Mouse (Mus musculus) hindbrain, embryonic 15.5 days (tissue): ENCODE data around the gene Tspoap1. TPM values are rescaled to one million over a fixed set of nuclear protein-coding genes. Genes with fewer than 3 reads are reported as not detected.

Source experiments
- ATAC-seq: fragments of 200-750 bp; cut with Nextera tagmentation; 2 replicates; pipeline ENCODE4 v1.8.0; 2017; ENCODE audit warnings: low read depth, moderate number of reproducible peaks, moderate TSS enrichment; ENCODE audit not compliant: low FRiP score
- H3K27ac ChIP-seq: fragments of 300-500 bp; sonication (generic); replicated peaks from 2 replicates; pipeline ENCODE4 v1.5.1; 2015; ENCODE audit warnings: mild to moderate bottlenecking, inconsistent platforms
- H3K27me3 ChIP-seq: fragments of 300-500 bp; sonication (generic); 2 replicates; pipeline ENCODE4 v1.6.1; 2015; ENCODE audit warnings: control low read depth, inconsistent platforms
- H3K36me3 ChIP-seq: fragments of 300-500 bp; sonication (generic); 2 replicates; pipeline ENCODE4 v1.6.1; 2015; ENCODE audit warnings: control low read depth, inconsistent platforms
- H3K4me1 ChIP-seq: fragments of 300-500 bp; sonication (generic); replicated peaks from 2 replicates; pipeline ENCODE4 v1.6.1; 2015; ENCODE audit warnings: control low read depth, inconsistent platforms
- H3K4me2 ChIP-seq: fragments of 300-500 bp; sonication (generic); 2 replicates; pipeline ENCODE4 v1.6.1; 2015; ENCODE audit warnings: moderate library complexity, mild to moderate bottlenecking, inconsistent platforms
- H3K4me3 ChIP-seq: fragments of 300-500 bp; sonication (generic); 2 replicates; pipeline ENCODE4 v1.5.1; 2015; ENCODE audit warnings: mild to moderate bottlenecking, inconsistent platforms
- H3K9ac ChIP-seq: fragments of 300-500 bp; sonication (generic); 2 replicates; pipeline ENCODE4 v1.6.1; 2015; ENCODE audit warnings: inconsistent platforms
- H3K9me3 ChIP-seq: fragments of 300-500 bp; sonication (generic); 2 replicates; pipeline ENCODE4 v1.6.1; 2016; ENCODE audit warnings: control low read depth, inconsistent platforms
- WGBS: fragments of 180-500 bp; shearing (Covaris S2); methylation state at CpG from one replicate; pipeline ENCODE4 v1.1.7; 2015; 5-methylcytosine and 5-hydroxymethylcytosine counted together
- polyA plus RNA-seq: library from polyadenylated mRNA; unstranded; fragments of >200 nt; fragmentation: Nextera tagmentation; extraction: Ambion mirVana; gene quantifications from 2 replicates; pipeline ENCODE4 v1.2.1, GENCODE M21; 2015

Gene Tspoap1
- polyA plus RNA-seq, 1 experiment from 2014 or later, result 50.4 TPM

- Histone ChIP-seq H3K36me3 (no peaks in the 10 kb centered on the region), H3K4me2 (no peak overlapping the region), H3K4me3 (no peak overlapping the region), H3K27me3 (no peaks in the 10 kb centered on the region), H3K9me3 (no peaks in the 10 kb centered on the region), H3K27ac (no peak overlapping the region), H3K9ac (no peak overlapping the region), H3K4me1 (0 out of 2 replicates have a peak, but pooled peaks cover 6% of the 10 kb centered on the region)
- WGBS, result 72% methylated on average over 18 of the region's 18 CpGs
- ATAC-seq, result no peak
Observed at GRCm38 (mm10) chr11:87728850-87729592, 31.3 kb upstream of the Tspoap1 start.

GRCm38 (mm10) chr11:87729593-87730185 lies 30.7 kb upstream of the Tspoap1 start:
- no peak overlapping the region for H3K9ac ChIP-seq
- 0 out of 2 replicates have a peak, but pooled peaks cover 8% of the 10 kb centered on the region for H3K4me1 ChIP-seq
- no peaks in the 10 kb centered on the region for H3K9me3 ChIP-seq
- no peak overlapping the region for H3K4me2 ChIP-seq
- ATAC-seq, result no peak
- H3K36me3 ChIP-seq, result no peaks in the 10 kb centered on the region
- no peak overlapping the region for H3K27ac ChIP-seq
- 92% methylated on average over 13 of the region's 13 CpGs for WGBS
- no peaks in the 10 kb centered on the region for H3K27me3 ChIP-seq
- H3K4me3 ChIP-seq, result no peak overlapping the region

GRCm38 (mm10) chr11:87730652-87731310 lies 29.6 kb upstream of the Tspoap1 start:
- 0 out of 2 replicates have a peak, but pooled peaks cover 7% of the 10 kb centered on the region for H3K4me1 ChIP-seq
- H3K27me3 ChIP-seq, result no peaks in the 10 kb centered on the region
- no peaks in the 10 kb centered on the region for H3K9me3 ChIP-seq
- H3K27ac ChIP-seq, result no peak overlapping the region
- no peaks in the 10 kb centered on the region for H3K36me3 ChIP-seq
- 81% methylated on average over 10 of the region's 10 CpGs for WGBS
- no peak for ATAC-seq
- H3K9ac ChIP-seq, result no peak overlapping the region
- no peak overlapping the region for H3K4me2 ChIP-seq
- H3K4me3 ChIP-seq, result no peak overlapping the region

- Histone ChIP-seq H3K4me1 (peaks cover 20% of the 10 kb centered on the region), H3K27ac (no peak overlapping the region), H3K4me3 (no peak overlapping the region), H3K9ac (peak overlapping the region; percentile 7; the same call in 1 of the 2 replicates), H3K4me2 (peak overlapping the region; percentile 31), H3K36me3 (peaks cover 2% of the 10 kb centered on the region; the same call in 1 of the 2 replicates), H3K27me3 (no peaks in the 10 kb centered on the region), H3K9me3 (no peaks in the 10 kb centered on the region)
- WGBS, result 61% methylated on average over 5 of the region's 5 CpGs
- no peak for ATAC-seq
Observed at GRCm38 (mm10) chr11:87734346-87734745, 26.0 kb upstream of the Tspoap1 start.

- ATAC-seq, result no peak
Observed at GRCm38 (mm10) chr11:87735691-87736090, 24.6 kb upstream of the Tspoap1 start.

GRCm38 (mm10) chr11:87736647-87737134 lies 23.6 kb upstream of the Tspoap1 start:
- Histone ChIP-seq H3K27ac (peak overlapping the region; percentile 79), H3K36me3 (peaks cover 15% of the 10 kb centered on the region; the same call in 1 of the 2 replicates), H3K4me2 (peak overlapping the region; percentile 82), H3K4me1 (peaks cover 20% of the 10 kb centered on the region), H3K4me3 (peak overlapping the region; percentile 91), H3K27me3 (no peaks in the 10 kb centered on the region), H3K9ac (peak overlapping the region; percentile 87), H3K9me3 (no peaks in the 10 kb centered on the region)
- ATAC-seq, result peak; percentile 54
- WGBS, result 2% methylated on average over 31 of the region's 31 CpGs

More at GRCm38 (mm10) chr11:87735691-87736090, 24.6 kb upstream of the Tspoap1 start:
- Histone ChIP-seq H3K9ac (no peak overlapping the region), H3K4me3 (no peak overlapping the region), H3K27ac (no peak overlapping the region), H3K4me2 (no peak overlapping the region), H3K4me1 (peaks cover 20% of the 10 kb centered on the region), H3K36me3 (peaks cover 11% of the 10 kb centered on the region; the same call in 1 of the 2 replicates), H3K27me3 (no peaks in the 10 kb centered on the region), H3K9me3 (no peaks in the 10 kb centered on the region)
- WGBS, result 93% methylated on average over 6 of the region's 6 CpGs

- peaks cover 20% of the 10 kb centered on the region for H3K4me1 ChIP-seq
- no peaks in the 10 kb centered on the region for H3K27me3 ChIP-seq
- H3K27ac ChIP-seq, result peak within 1 kb of the TSS; percentile 79
- peak; percentile 95 for ATAC-seq
- WGBS, result under 1% methylated on average over 48 of the region's 57 CpGs
- H3K4me2 ChIP-seq, result peak within 1 kb of the TSS; percentile 82
- H3K36me3 ChIP-seq, result peaks cover 18% of the 10 kb centered on the region; the same call in 1 of the 2 replicates
- peak within 1 kb of the TSS; percentile 87 for H3K9ac ChIP-seq
- H3K4me3 ChIP-seq, result peak within 1 kb of the TSS; percentile 91
- no peaks in the 10 kb centered on the region for H3K9me3 ChIP-seq
Observed at GRCm38 (mm10) chr11:87737175-87737740, 23.1 kb upstream of the Tspoap1 start, which contains the start of gene Supt4a. TSS of gene Supt4a (plus strand) at chr11:87737552.

GRCm38 (mm10) chr11:87743691-87744090 lies 16.6 kb upstream of the Tspoap1 start:
- Histone ChIP-seq H3K9me3 (no peaks in the 10 kb centered on the region), H3K27me3 (no peaks in the 10 kb centered on the region), H3K36me3 (peaks cover 35% of the 10 kb centered on the region), H3K9ac (no peak overlapping the region), H3K27ac (no peak overlapping the region), H3K4me1 (no peaks in the 10 kb centered on the region), H3K4me3 (no peak overlapping the region), H3K4me2 (no peak overlapping the region)
- WGBS, result 91% methylated on average over 3 of the region's 3 CpGs
- no peak for ATAC-seq

- Histone ChIP-seq H3K27me3 (no peaks in the 10 kb centered on the region), H3K4me2 (no peak overlapping the region), H3K27ac (no peak overlapping the region), H3K36me3 (peaks cover 27% of the 10 kb centered on the region), H3K9me3 (no peaks in the 10 kb centered on the region), H3K9ac (no peak overlapping the region), H3K4me1 (no peaks in the 10 kb centered on the region), H3K4me3 (no peak overlapping the region)
- WGBS, result 80% methylated on average over 4 of the region's 4 CpGs
- no peak for ATAC-seq
Observed at GRCm38 (mm10) chr11:87744964-87745363, 15.4 kb upstream of the Tspoap1 start.

GRCm38 (mm10) chr11:87745632-87746555 lies 14.4 kb upstream of the Tspoap1 start:
- 83% methylated on average over 9 of the region's 9 CpGs for WGBS
- Histone ChIP-seq H3K9ac (no peak overlapping the region), H3K9me3 (no peaks in the 10 kb centered on the region), H3K36me3 (peaks cover 22% of the 10 kb centered on the region), H3K4me1 (no peaks in the 10 kb centered on the region), H3K27ac (no peak overlapping the region), H3K4me2 (no peak overlapping the region), H3K4me3 (no peak overlapping the region), H3K27me3 (no peaks in the 10 kb centered on the region)
- ATAC-seq, result no peak

GRCm38 (mm10) chr11:87747312-87747711 lies 13.0 kb upstream of the Tspoap1 start:
- ATAC-seq, result no peak
- WGBS, result 84% methylated on average over 5 of the region's 5 CpGs
- Histone ChIP-seq H3K9me3 (no peaks in the 10 kb centered on the region), H3K27ac (no peak overlapping the region), H3K9ac (no peak overlapping the region), H3K36me3 (peaks cover 17% of the 10 kb centered on the region), H3K4me2 (no peak overlapping the region), H3K4me1 (no peaks in the 10 kb centered on the region), H3K27me3 (no peaks in the 10 kb centered on the region), H3K4me3 (no peak overlapping the region)
